Mouse (Mus musculus): ENCODE results near the gene Rxra.

DNA sequence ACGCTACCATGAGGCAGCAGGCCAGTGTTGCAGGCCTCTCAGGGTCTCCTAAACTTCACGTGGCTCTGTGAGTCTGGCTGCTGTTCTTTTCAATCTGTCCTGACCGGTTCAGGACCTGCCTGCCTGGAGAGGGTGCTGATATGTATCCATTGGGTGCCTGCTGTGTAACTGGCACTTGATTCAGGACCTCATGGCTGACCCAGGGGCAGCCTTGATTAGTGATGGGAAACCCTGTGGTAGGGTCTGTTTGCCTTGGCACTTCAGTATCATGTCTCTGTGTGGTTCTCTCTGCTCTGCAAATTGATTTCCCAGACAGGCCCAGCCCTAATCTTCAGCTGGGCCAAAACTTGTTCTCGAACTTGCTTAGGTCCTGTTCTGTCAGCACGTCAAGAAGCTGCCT, 5.9 kb downstream of the Rxra start:
- no peak for TF ChIP-seq CTCF (IDR thresholded peaks at IDR 0.05; ENCODE audit: low read depth)
- TF ChIP-seq EP300 (IDR thresholded peaks at IDR 0.05; ENCODE audit: low read depth): no peak
